Mouse (Mus musculus): ENCODE measurements at regions not wholly inside any gene's neighbourhood (a gene's known extent, or its start where the extent isn't known, plus 50 kb on each side); places are given as distances from the start of the nearest gene placed in this dataset.

GRCm38 (mm10) chr12:107585696-107586225 is 97.3 kb downstream of the 3110018I06Rik start:
- Histone ChIP-seq H3K9me3 (ENCODE audit: control insufficient read depth, low read length) (no peaks in the 10 kb centered on the region), H3K36me3 (ENCODE audit: control insufficient read depth, insufficient read depth, low read length) (no peaks in the 10 kb centered on the region), H3K27me3 (ENCODE audit: control insufficient read depth, insufficient read depth, low read length) (no peaks in the 10 kb centered on the region), H3K4me3 (replicated peaks; ENCODE audit: low read length) (no peak overlapping the region), H3K27ac (replicated peaks; ENCODE audit: low read depth, low read length) (no peak overlapping the region), H3K4me1 (ENCODE audit: control insufficient read depth, insufficient read depth, low read length) (no peaks in the 10 kb centered on the region), H3K9ac (ENCODE audit: low read depth, low read length, severe bottlenecking) (no peak overlapping the region), H3K4me2 (replicated peaks; ENCODE audit: low read depth, low read length, severe bottlenecking) (no peak overlapping the region)
- ATAC-seq (ENCODE audit: low FRiP score, low read depth) (no peak), DNase-seq (ENCODE audit: low spot score) (no peak)
- WGBS = 61% methylated on average over 9 of the region's 9 CpGs
- TF ChIP-seq POLR2A (IDR thresholded peaks at IDR 0.05; ENCODE audit: borderline replicate concordance, extremely low read depth, insufficient read depth, insufficient read length) = no peak

- DNase-seq (ENCODE audit: low spot score) (no peak), ATAC-seq (ENCODE audit: low FRiP score, low read depth) (no peak)
- Histone ChIP-seq H3K9me3 (ENCODE audit: control insufficient read depth, low read length) (no peaks in the 10 kb centered on the region), H3K4me1 (ENCODE audit: control insufficient read depth, insufficient read depth, low read length) (no peaks in the 10 kb centered on the region), H3K9ac (ENCODE audit: low read depth, low read length, severe bottlenecking) (no peak overlapping the region), H3K27ac (replicated peaks; ENCODE audit: low read depth, low read length) (no peak overlapping the region), H3K4me2 (replicated peaks; ENCODE audit: low read depth, low read length, severe bottlenecking) (no peak overlapping the region), H3K36me3 (ENCODE audit: control insufficient read depth, insufficient read depth, low read length) (no peaks in the 10 kb centered on the region), H3K27me3 (ENCODE audit: control insufficient read depth, insufficient read depth, low read length) (no peaks in the 10 kb centered on the region), H3K4me3 (replicated peaks; ENCODE audit: low read length) (no peak overlapping the region)
- no peak for TF ChIP-seq POLR2A (IDR thresholded peaks at IDR 0.05; ENCODE audit: borderline replicate concordance, extremely low read depth, insufficient read depth, insufficient read length)
These were observed 107.8 kb downstream of the 3110018I06Rik start for GRCm38 (mm10) chr12:107596236-107596635.

GRCm38 (mm10) chr12:107600576-107600975 is 112.1 kb downstream of the 3110018I06Rik start:
- no peaks in the 10 kb centered on the region for H3K27me3 ChIP-seq (ENCODE audit: control insufficient read depth, insufficient read depth, low read length)
- no peak for TF ChIP-seq POLR2A (IDR thresholded peaks at IDR 0.05; ENCODE audit: borderline replicate concordance, extremely low read depth, insufficient read depth, insufficient read length)
- no peak overlapping the region for H3K27ac ChIP-seq (replicated peaks; ENCODE audit: low read depth, low read length)
- no peaks in the 10 kb centered on the region for H3K9me3 ChIP-seq (ENCODE audit: control insufficient read depth, low read length)
- WGBS = 92% methylated on average over 5 of the region's 5 CpGs
- no peaks in the 10 kb centered on the region for H3K4me1 ChIP-seq (ENCODE audit: control insufficient read depth, insufficient read depth, low read length)
- ATAC-seq (ENCODE audit: low FRiP score, low read depth) = no peak
- DNase-seq (ENCODE audit: low spot score) = no peak
- no peak overlapping the region for H3K4me2 ChIP-seq (replicated peaks; ENCODE audit: low read depth, low read length, severe bottlenecking)
- H3K4me3 ChIP-seq (replicated peaks; ENCODE audit: low read length) = no peak overlapping the region
- H3K36me3 ChIP-seq (ENCODE audit: control insufficient read depth, insufficient read depth, low read length) = no peaks in the 10 kb centered on the region
- no peak overlapping the region for H3K9ac ChIP-seq (ENCODE audit: low read depth, low read length, severe bottlenecking)

GRCm38 (mm10) chr12:107608966-107609365 is 120.5 kb downstream of the 3110018I06Rik start:
- TF ChIP-seq POLR2A (IDR thresholded peaks at IDR 0.05; ENCODE audit: borderline replicate concordance, extremely low read depth, insufficient read depth, insufficient read length) = no peak
- Histone ChIP-seq H3K4me1 (ENCODE audit: control insufficient read depth, insufficient read depth, low read length) (no peaks in the 10 kb centered on the region), H3K9me3 (ENCODE audit: control insufficient read depth, low read length) (no peaks in the 10 kb centered on the region), H3K4me2 (replicated peaks; ENCODE audit: low read depth, low read length, severe bottlenecking) (no peak overlapping the region), H3K27ac (replicated peaks; ENCODE audit: low read depth, low read length) (no peak overlapping the region), H3K9ac (ENCODE audit: low read depth, low read length, severe bottlenecking) (no peak overlapping the region), H3K36me3 (ENCODE audit: control insufficient read depth, insufficient read depth, low read length) (no peaks in the 10 kb centered on the region), H3K4me3 (replicated peaks; ENCODE audit: low read length) (no peak overlapping the region), H3K27me3 (ENCODE audit: control insufficient read depth, insufficient read depth, low read length) (no peaks in the 10 kb centered on the region)
- 67% methylated on average over 6 of the region's 6 CpGs for WGBS
- ATAC-seq (ENCODE audit: low FRiP score, low read depth) = no peak
- no peak for DNase-seq (ENCODE audit: low spot score)

- TF ChIP-seq POLR2A (IDR thresholded peaks at IDR 0.05; ENCODE audit: borderline replicate concordance, extremely low read depth, insufficient read depth, insufficient read length) = no peak
- H3K27me3 ChIP-seq (ENCODE audit: control insufficient read depth, insufficient read depth, low read length) = no peaks in the 10 kb centered on the region
- 73% methylated on average over 4 of the region's 4 CpGs for WGBS
- H3K9ac ChIP-seq (ENCODE audit: low read depth, low read length, severe bottlenecking) = no peak overlapping the region
- no peaks in the 10 kb centered on the region for H3K36me3 ChIP-seq (ENCODE audit: control insufficient read depth, insufficient read depth, low read length)
- no peak for ATAC-seq (ENCODE audit: low FRiP score, low read depth)
- H3K9me3 ChIP-seq (ENCODE audit: control insufficient read depth, low read length) = no peaks in the 10 kb centered on the region
- DNase-seq (ENCODE audit: low spot score) = no peak
- H3K4me1 ChIP-seq (ENCODE audit: control insufficient read depth, insufficient read depth, low read length) = no peaks in the 10 kb centered on the region
- H3K4me2 ChIP-seq (replicated peaks; ENCODE audit: low read depth, low read length, severe bottlenecking) = no peak overlapping the region
- H3K4me3 ChIP-seq (replicated peaks; ENCODE audit: low read length) = no peak overlapping the region
- no peak overlapping the region for H3K27ac ChIP-seq (replicated peaks; ENCODE audit: low read depth, low read length)
These were observed 121.6 kb downstream of the 3110018I06Rik start for GRCm38 (mm10) chr12:107609986-107610385.

Data from limb, embryonic 14.5 days (tissue).